Mouse (Mus musculus): ENCODE results near the gene Slc5a1.

DNA sequence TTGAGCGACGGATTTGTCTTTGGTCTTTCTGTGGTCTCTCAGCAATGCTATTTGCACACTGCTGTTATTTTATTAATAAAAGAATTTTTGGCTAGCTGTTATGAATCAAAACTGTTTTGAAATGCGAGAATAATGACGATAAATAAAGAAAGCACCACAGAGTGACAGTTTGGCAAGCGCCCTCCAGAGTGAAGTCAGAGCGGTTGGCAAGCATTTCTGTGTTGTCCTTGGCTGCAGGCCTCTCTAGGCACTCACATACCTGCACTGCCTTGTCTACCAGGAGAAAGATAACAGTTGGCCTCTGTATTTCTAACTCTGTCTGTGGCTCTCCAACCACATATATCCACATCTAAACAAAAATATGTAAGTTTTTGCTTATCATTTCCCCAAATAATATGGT is 43.7 kb downstream of the Slc5a1 start:
- TF ChIP-seq CTCF (IDR thresholded peaks at IDR 0.05) (no peak), EP300 (IDR thresholded peaks at IDR 0.05) (no peak)

All from lung, postnatal 0 days (tissue).